Mouse (Mus musculus) heart, postnatal 0 days (tissue): ENCODE measurements around the gene Tmem147.

Experiments
- CTCF ChIP-seq: IDR thresholded peaks from 2 replicates; pipeline ENCODE4 v1.5.1; 2016; ENCODE audit warnings: antibody characterized with exemption, control low read depth, low read depth
- EP300 ChIP-seq: IDR thresholded peaks from 2 replicates; pipeline ENCODE4 v1.6.1; 2016; ENCODE audit warnings: antibody characterized with exemption, low read depth

- TF ChIP-seq CTCF (no peak), EP300 (no peak)
Measured at GRCm38 (mm10) chr7:30711942-30712341, 17.4 kb downstream of the Tmem147 start, which contains the start of gene Atp4a.
